Mouse (Mus musculus) intestine, embryonic 14.5 days (tissue): ENCODE results near the gene Prkcb. TPM values are rescaled to one million over a fixed set of nuclear protein-coding genes. Genes with fewer than 3 reads are reported as not detected.

Source experiments
- ATAC-seq: fragments of 200-750 bp; cut with Nextera tagmentation; replicated peaks from 2 replicates; pipeline ENCODE4 v1.8.0; 2017; ENCODE audit warnings: low read depth, moderate number of reproducible peaks, moderate TSS enrichment, moderate library complexity; ENCODE audit not compliant: low FRiP score, low TSS enrichment
- DNase-seq: peaks from one replicate; pipeline ENCODE4 v3.0.0-alpha.2; 2018; ENCODE audit warnings: low spot score
- H3K27ac ChIP-seq: fragments of 300-500 bp; sonication (generic); 2 replicates; pipeline ENCODE4 v1.5.1; 2014; ENCODE audit warnings: low read depth, mild to moderate bottlenecking, control low read depth
- H3K27me3 ChIP-seq: fragments of 300-500 bp; sonication (generic); replicated peaks from 2 replicates; pipeline ENCODE4 v1.6.1; 2014; ENCODE audit warnings: low read length, control low read depth; ENCODE audit not compliant: control insufficient read depth, insufficient read depth
- H3K36me3 ChIP-seq: fragments of 300-500 bp; sonication (generic); 2 replicates; pipeline ENCODE4 v1.6.1; 2014; ENCODE audit warnings: low read length, control low read depth; ENCODE audit not compliant: control insufficient read depth, insufficient read depth
- H3K4me1 ChIP-seq: fragments of 300-500 bp; sonication (generic); replicated peaks from 2 replicates; pipeline ENCODE4 v1.6.1; 2014; ENCODE audit warnings: low read length, control low read depth, mixed read lengths; ENCODE audit not compliant: control insufficient read depth, insufficient read depth
- H3K4me2 ChIP-seq: fragments of 300-500 bp; sonication (generic); 2 replicates; pipeline ENCODE4 v1.6.1; 2014; ENCODE audit warnings: low read length
- H3K4me3 ChIP-seq: fragments of 300-500 bp; sonication (generic); 2 replicates; pipeline ENCODE4 v1.5.1; 2014; ENCODE audit warnings: low read depth, low read length, control low read depth, mixed read lengths
- H3K9ac ChIP-seq: fragments of 300-500 bp; sonication (generic); 2 replicates; pipeline ENCODE4 v1.6.1; 2014; ENCODE audit warnings: mild to moderate bottlenecking, low read length
- H3K9me3 ChIP-seq: fragments of 300-500 bp; sonication (generic); 2 replicates; pipeline ENCODE4 v1.6.1; 2016; ENCODE audit warnings: low read length, control low read depth; ENCODE audit not compliant: control insufficient read depth
- WGBS: fragments of 180-500 bp; shearing (Covaris S2); extraction: QIAGEN DNeasy Blood & Tissue Kit; methylation state at CpG from one replicate; pipeline ENCODE4 v1.1.7; 2014; 5-methylcytosine and 5-hydroxymethylcytosine counted together
- polyA plus RNA-seq: library from polyadenylated mRNA; unstranded; fragments of >200 nt; fragmentation: Nextera tagmentation; extraction: Ambion mirVana; gene quantifications from 2 replicates; pipeline ENCODE4 v1.2.1, GENCODE M21; 2014

Gene Prkcb
- polyA plus RNA-seq, 1 experiment from 2014 or later: 19.0 TPM

GRCm38 (mm10) chr7:122605066-122605465 is 316.5 kb downstream of the Prkcb start:
- H3K36me3 ChIP-seq: no peaks in the 10 kb centered on the region
- no peak overlapping the region for H3K4me3 ChIP-seq
- no peak overlapping the region for H3K4me2 ChIP-seq
- no peaks in the 10 kb centered on the region for H3K27me3 ChIP-seq
- no peaks in the 10 kb centered on the region for H3K4me1 ChIP-seq
- H3K9me3 ChIP-seq: no peaks in the 10 kb centered on the region
- WGBS: 85% methylated on average over 5 of the region's 5 CpGs
- DNase-seq: no peak
- ATAC-seq: no peak
- H3K27ac ChIP-seq: no peak overlapping the region
- no peak overlapping the region for H3K9ac ChIP-seq

DNA sequence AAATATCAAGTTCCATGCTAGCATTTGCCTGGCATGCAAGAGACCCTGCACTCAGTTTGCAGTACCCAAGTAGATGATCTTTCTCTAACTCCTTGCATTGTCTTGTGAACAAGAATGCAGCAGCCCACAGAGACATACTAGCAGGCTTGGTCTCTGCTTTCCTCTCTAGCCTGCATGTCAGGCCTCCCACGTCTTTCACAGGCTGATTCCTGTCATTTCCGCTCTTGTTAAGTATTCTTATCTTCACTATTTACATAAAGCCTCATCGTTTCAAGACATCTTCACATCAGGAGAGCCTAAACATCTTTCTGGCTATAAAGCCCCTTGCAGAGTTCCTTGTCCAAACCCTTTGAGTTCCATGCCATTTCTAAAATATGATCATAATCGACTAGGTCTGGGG is 320.9 kb downstream of the Prkcb start:
- no peak overlapping the region for H3K4me3 ChIP-seq
- no peaks in the 10 kb centered on the region for H3K27me3 ChIP-seq
- H3K4me2 ChIP-seq: no peak overlapping the region
- no peaks in the 10 kb centered on the region for H3K9me3 ChIP-seq
- ATAC-seq: no peak
- no peak overlapping the region for H3K27ac ChIP-seq
- no peak for DNase-seq
- H3K36me3 ChIP-seq: no peaks in the 10 kb centered on the region
- WGBS: 52% methylated on average over 4 of the region's 4 CpGs
- no peaks in the 10 kb centered on the region for H3K4me1 ChIP-seq
- no peak overlapping the region for H3K9ac ChIP-seq

DNA sequence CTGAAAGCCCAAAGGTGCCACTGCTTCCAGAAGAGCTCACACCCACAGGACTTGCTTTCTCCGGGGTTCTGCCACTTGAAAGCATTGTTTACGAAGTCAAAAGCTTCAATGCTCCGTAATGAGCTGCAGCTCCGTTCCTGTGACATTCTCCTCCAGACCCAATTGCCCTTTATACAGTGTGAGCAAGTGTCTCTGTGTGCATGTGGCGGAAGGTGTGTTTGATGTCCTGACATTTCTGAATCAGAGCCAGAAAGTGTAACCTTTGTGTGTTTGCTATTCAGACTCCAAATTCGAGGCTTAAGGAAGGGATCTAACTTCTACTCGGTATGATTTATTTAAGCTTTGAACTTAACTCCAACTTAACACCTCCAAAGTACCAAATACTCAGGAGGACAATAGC is 321.6 kb downstream of the Prkcb start:
- DNase-seq: no peak
- 54% methylated on average over 7 of the region's 7 CpGs for WGBS
- H3K9ac ChIP-seq: no peak overlapping the region
- H3K4me1 ChIP-seq: no peaks in the 10 kb centered on the region
- H3K4me2 ChIP-seq: no peak overlapping the region
- H3K27me3 ChIP-seq: no peaks in the 10 kb centered on the region
- H3K36me3 ChIP-seq: no peaks in the 10 kb centered on the region
- no peaks in the 10 kb centered on the region for H3K9me3 ChIP-seq
- no peak overlapping the region for H3K4me3 ChIP-seq
- ATAC-seq: no peak
- no peak overlapping the region for H3K27ac ChIP-seq

DNA sequence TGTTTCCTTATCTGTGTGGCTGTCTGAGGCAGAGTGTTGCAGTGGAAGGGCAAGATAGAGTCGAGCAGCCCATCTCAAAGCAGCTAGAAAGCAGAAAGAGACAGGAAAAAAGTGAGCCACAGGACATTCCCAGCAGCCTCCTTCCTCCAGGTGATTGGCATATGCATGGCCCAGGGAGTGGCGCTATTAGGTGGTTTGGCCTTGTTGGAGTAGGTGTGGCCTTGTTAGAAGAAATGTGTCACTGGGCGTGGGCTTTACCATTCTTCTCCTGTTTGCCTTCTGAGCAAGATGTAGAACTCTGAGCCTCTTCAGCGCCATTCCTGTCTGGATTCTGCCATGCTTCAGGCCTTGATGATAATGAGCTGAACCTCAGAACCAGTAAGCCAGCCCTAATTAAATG is 325.3 kb downstream of the Prkcb start:
- Histone ChIP-seq H3K27me3 (no peaks in the 10 kb centered on the region), H3K9me3 (no peaks in the 10 kb centered on the region), H3K4me2 (no peak overlapping the region), H3K9ac (no peak overlapping the region), H3K27ac (no peak overlapping the region), H3K36me3 (no peaks in the 10 kb centered on the region), H3K4me3 (no peak overlapping the region), H3K4me1 (no peaks in the 10 kb centered on the region)
- DNase-seq (no peak), ATAC-seq (no peak)
- 74% methylated on average over 4 of the region's 4 CpGs for WGBS

- WGBS: 48% methylated on average over 9 of the region's 9 CpGs
- Histone ChIP-seq H3K4me1 (no peaks in the 10 kb centered on the region), H3K27me3 (no peaks in the 10 kb centered on the region), H3K4me3 (no peak overlapping the region), H3K4me2 (no peak overlapping the region), H3K36me3 (no peaks in the 10 kb centered on the region), H3K9me3 (no peaks in the 10 kb centered on the region), H3K9ac (no peak overlapping the region), H3K27ac (no peak overlapping the region)
- DNase-seq: no peak
- no peak for ATAC-seq
Measured at GRCm38 (mm10) chr7:122622125-122622774, 333.7 kb downstream of the Prkcb start.

DNA sequence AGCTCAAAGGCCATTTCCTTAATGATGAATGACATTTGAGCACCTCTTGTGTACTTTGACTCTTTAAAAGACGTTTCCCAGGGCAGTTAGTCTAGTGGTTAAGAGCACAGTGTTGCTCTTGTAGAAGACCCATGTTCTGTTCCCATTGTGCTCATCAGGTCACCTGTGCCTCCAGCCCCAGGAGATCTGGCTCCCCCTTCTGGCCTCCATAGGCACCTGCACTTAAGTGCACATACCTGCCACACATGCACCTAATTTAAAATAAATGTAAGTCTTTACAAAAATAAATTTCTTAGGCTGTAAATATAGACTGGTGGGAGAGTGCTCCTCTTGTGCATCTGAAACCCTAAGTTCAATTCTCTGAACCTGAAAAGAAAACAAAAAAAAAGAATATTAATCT is 335.2 kb downstream of the Prkcb start:
- DNase-seq (no peak), ATAC-seq (no peak)

DNA sequence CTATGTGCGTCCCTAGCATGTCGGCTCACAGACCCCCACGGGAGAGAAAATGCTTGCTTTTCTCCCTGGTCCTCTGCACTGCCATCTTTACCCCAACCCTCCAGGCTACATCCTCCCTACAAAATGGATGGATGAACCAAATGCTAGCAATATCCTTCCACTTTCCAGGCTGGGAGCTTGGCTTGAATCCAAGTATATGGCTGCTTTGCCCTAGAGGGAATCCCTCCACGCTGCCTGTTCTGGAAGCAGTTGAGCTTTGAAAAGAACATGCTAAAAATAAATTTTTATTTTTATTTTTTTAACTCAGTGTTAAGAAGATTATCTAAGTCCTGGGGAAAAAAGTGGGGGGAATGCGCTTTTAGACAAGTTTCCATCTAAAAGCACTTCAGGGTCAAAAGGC is 339.5 kb downstream of the Prkcb start:
- Histone ChIP-seq H3K4me2 (no peak overlapping the region), H3K36me3 (no peaks in the 10 kb centered on the region), H3K4me3 (no peak overlapping the region), H3K9me3 (no peaks in the 10 kb centered on the region), H3K9ac (no peak overlapping the region), H3K27ac (no peak overlapping the region), H3K4me1 (no peaks in the 10 kb centered on the region), H3K27me3 (no peaks in the 10 kb centered on the region)
- no peak for DNase-seq
- ATAC-seq: no peak
- WGBS: 90% methylated on average over 5 of the region's 5 CpGs

More for the DNA sequence above, 335.2 kb downstream of the Prkcb start:
- no peaks in the 10 kb centered on the region for H3K27me3 ChIP-seq
- H3K36me3 ChIP-seq: no peaks in the 10 kb centered on the region
- 28% methylated on average over 1 of the region's 1 CpGs for WGBS
- H3K9ac ChIP-seq: no peak overlapping the region
- H3K4me2 ChIP-seq: no peak overlapping the region
- H3K27ac ChIP-seq: no peak overlapping the region
- H3K9me3 ChIP-seq: no peaks in the 10 kb centered on the region
- H3K4me1 ChIP-seq: no peaks in the 10 kb centered on the region
- H3K4me3 ChIP-seq: no peak overlapping the region

- H3K36me3 ChIP-seq: no peaks in the 10 kb centered on the region
- no peaks in the 10 kb centered on the region for H3K27me3 ChIP-seq
- no peak overlapping the region for H3K27ac ChIP-seq
- H3K4me2 ChIP-seq: no peak overlapping the region
- H3K4me1 ChIP-seq: no peaks in the 10 kb centered on the region
- no peak overlapping the region for H3K9ac ChIP-seq
- H3K4me3 ChIP-seq: no peak overlapping the region
- no peak for ATAC-seq
- no peak for DNase-seq
- no peaks in the 10 kb centered on the region for H3K9me3 ChIP-seq
- 88% methylated on average over 2 of the region's 2 CpGs for WGBS
Measured at GRCm38 (mm10) chr7:122630386-122630785, 341.8 kb downstream of the Prkcb start.

GRCm38 (mm10) chr7:122631151-122631550 is 342.6 kb downstream of the Prkcb start:
- Histone ChIP-seq H3K9me3 (no peaks in the 10 kb centered on the region), H3K36me3 (no peaks in the 10 kb centered on the region), H3K4me2 (no peak overlapping the region), H3K27ac (no peak overlapping the region), H3K27me3 (no peaks in the 10 kb centered on the region), H3K4me1 (no peaks in the 10 kb centered on the region), H3K9ac (no peak overlapping the region), H3K4me3 (no peak overlapping the region)
- ATAC-seq (no peak), DNase-seq (no peak)
- WGBS: 71% methylated on average over 3 of the region's 3 CpGs
